Mouse (Mus musculus) liver, postnatal 0 days (tissue): ENCODE results near the gene Akap12. TPM values are rescaled to one million over a fixed set of nuclear protein-coding genes. Genes with fewer than 3 reads are reported as not detected.

ENCODE experiments used
- ATAC-seq: fragments of 200-750 bp; cut with Nextera tagmentation; 2 replicates; pipeline ENCODE4 v1.8.0; 2017; ENCODE audit warnings: mild to moderate bottlenecking, moderate library complexity
- DNase-seq: peaks from one replicate; pipeline ENCODE4 v3.0.0-alpha.2; 2016
- H3K27ac ChIP-seq: fragments of 300-500 bp; sonication (generic); 2 replicates; pipeline ENCODE4 v1.5.1; 2014; ENCODE audit warnings: antibody characterized with exemption, moderate library complexity, mild to moderate bottlenecking, low read depth
- H3K27me3 ChIP-seq: fragments of 300-500 bp; sonication (generic); 2 replicates; pipeline ENCODE4 v1.6.1; 2014; ENCODE audit warnings: low read length, control low read depth, mixed read lengths; ENCODE audit not compliant: insufficient read depth
- H3K36me3 ChIP-seq: fragments of 300-500 bp; sonication (generic); replicated peaks from 2 replicates; pipeline ENCODE4 v1.6.1; 2014; ENCODE audit warnings: mild to moderate bottlenecking, control low read depth, low read length, moderate library complexity, mixed read lengths; ENCODE audit not compliant: insufficient read depth
- H3K4me1 ChIP-seq: fragments of 300-500 bp; sonication (generic); 2 replicates; pipeline ENCODE4 v1.6.1; 2014; ENCODE audit warnings: antibody characterized with exemption, mild to moderate bottlenecking, control low read depth; ENCODE audit not compliant: insufficient read depth
- H3K4me2 ChIP-seq: fragments of 300-500 bp; sonication (generic); 2 replicates; pipeline ENCODE4 v1.6.1; 2014; ENCODE audit warnings: low read depth, mild to moderate bottlenecking, low read length, moderate library complexity, mixed read lengths
- H3K4me3 ChIP-seq: fragments of 300-500 bp; sonication (generic); 2 replicates; pipeline ENCODE4 v1.5.1; 2014; ENCODE audit warnings: low read depth, low read length
- H3K9ac ChIP-seq: fragments of 300-500 bp; sonication (generic); replicated peaks from 2 replicates; pipeline ENCODE4 v1.6.1; 2014; ENCODE audit warnings: mild to moderate bottlenecking, moderate library complexity
- H3K9me3 ChIP-seq: fragments of 300-500 bp; sonication (generic); 2 replicates; pipeline ENCODE4 v1.6.1; 2016; ENCODE audit warnings: mild to moderate bottlenecking, control low read depth, low read length, mixed read lengths
- CTCF ChIP-seq: sonication (generic); IDR thresholded peaks from 2 replicates; pipeline ENCODE4 v1.5.1; 2016; ENCODE audit warnings: antibody characterized with exemption, low read depth
- EP300 ChIP-seq: IDR thresholded peaks from 2 replicates; pipeline ENCODE4 v1.6.1; 2016; ENCODE audit warnings: antibody characterized with exemption, low read depth, mild to moderate bottlenecking
- WGBS: fragments of 180-500 bp; shearing (Covaris S2); extraction: QIAGEN DNeasy Blood & Tissue Kit; methylation state at CpG from one replicate; pipeline ENCODE4 v1.1.7; 2014; ENCODE audit not compliant: insufficient replicate concordance; 5-methylcytosine and 5-hydroxymethylcytosine counted together
- polyA plus RNA-seq: library from polyadenylated mRNA; unstranded; fragments of >200 nt; fragmentation: Nextera tagmentation; extraction: Ambion mirVana; gene quantifications from 2 replicates; pipeline ENCODE4 v1.2.1, GENCODE M21; 2015

Gene Akap12
- polyA plus RNA-seq, 1 experiment from 2014 or later, result 3.9 TPM

GRCm38 (mm10) chr10:4289636-4290035, 23.5 kb downstream of the Akap12 start:
- ATAC-seq (no peak), DNase-seq (no peak)
- TF ChIP-seq CTCF (no peak), EP300 (no peak)
- Histone ChIP-seq H3K36me3 (no peaks in the 10 kb centered on the region), H3K4me2 (no peak overlapping the region), H3K9ac (no peak overlapping the region), H3K27me3 (no peaks in the 10 kb centered on the region), H3K4me1 (no peaks in the 10 kb centered on the region), H3K9me3 (no peaks in the 10 kb centered on the region), H3K27ac (no peak overlapping the region), H3K4me3 (no peak overlapping the region)
- WGBS, result 59% methylated on average over 3 of the region's 3 CpGs

- no peak overlapping the region for H3K4me2 ChIP-seq
- DNase-seq (no peak), ATAC-seq (no peak)
- H3K36me3 ChIP-seq, result no peaks in the 10 kb centered on the region
- no peak overlapping the region for H3K9ac ChIP-seq
- H3K4me1 ChIP-seq, result no peaks in the 10 kb centered on the region
- no peak for TF ChIP-seq EP300
- no peak for TF ChIP-seq CTCF
- no peaks in the 10 kb centered on the region for H3K27me3 ChIP-seq
- H3K9me3 ChIP-seq, result no peaks in the 10 kb centered on the region
- WGBS, result 77% methylated on average over 3 of the region's 3 CpGs
- no peak overlapping the region for H3K27ac ChIP-seq
- no peak overlapping the region for H3K4me3 ChIP-seq
Measured at GRCm38 (mm10) chr10:4290145-4290544, 24.0 kb downstream of the Akap12 start.

- 86% methylated on average over 6 of the region's 6 CpGs for WGBS
- H3K9me3 ChIP-seq, result no peaks in the 10 kb centered on the region
- H3K9ac ChIP-seq, result no peak overlapping the region
- no peak overlapping the region for H3K4me2 ChIP-seq
- TF ChIP-seq EP300, result no peak
- no peak for TF ChIP-seq CTCF
- no peaks in the 10 kb centered on the region for H3K36me3 ChIP-seq
- H3K4me1 ChIP-seq, result no peaks in the 10 kb centered on the region
- DNase-seq (no peak), ATAC-seq (no peak)
- H3K4me3 ChIP-seq, result no peak overlapping the region
- no peaks in the 10 kb centered on the region for H3K27me3 ChIP-seq
- H3K27ac ChIP-seq, result no peak overlapping the region
Measured at GRCm38 (mm10) chr10:4290561-4290960, 24.4 kb downstream of the Akap12 start.

GRCm38 (mm10) chr10:4293418-4293817, 27.2 kb downstream of the Akap12 start:
- TF ChIP-seq EP300 (no peak), CTCF (no peak)
- no peaks in the 10 kb centered on the region for H3K4me1 ChIP-seq
- no peak overlapping the region for H3K27ac ChIP-seq
- no peaks in the 10 kb centered on the region for H3K27me3 ChIP-seq
- H3K4me2 ChIP-seq, result no peak overlapping the region
- DNase-seq (no peak), ATAC-seq (no peak)
- H3K4me3 ChIP-seq, result no peak overlapping the region
- 51% methylated on average over 4 of the region's 4 CpGs for WGBS
- H3K36me3 ChIP-seq, result no peaks in the 10 kb centered on the region
- no peaks in the 10 kb centered on the region for H3K9me3 ChIP-seq
- H3K9ac ChIP-seq, result no peak overlapping the region

- 61% methylated on average over 5 of the region's 5 CpGs for WGBS
- no peak overlapping the region for H3K4me3 ChIP-seq
- no peaks in the 10 kb centered on the region for H3K9me3 ChIP-seq
- no peak overlapping the region for H3K9ac ChIP-seq
- no peak overlapping the region for H3K27ac ChIP-seq
- H3K4me1 ChIP-seq, result no peaks in the 10 kb centered on the region
- H3K36me3 ChIP-seq, result no peaks in the 10 kb centered on the region
- TF ChIP-seq EP300, result no peak
- TF ChIP-seq CTCF, result no peak
- DNase-seq (no peak), ATAC-seq (no peak)
- H3K4me2 ChIP-seq, result no peak overlapping the region
- no peaks in the 10 kb centered on the region for H3K27me3 ChIP-seq
Measured at GRCm38 (mm10) chr10:4303558-4303957, 37.4 kb downstream of the Akap12 start.

GRCm38 (mm10) chr10:4323885-4324284, 57.7 kb downstream of the Akap12 start:
- no peaks in the 10 kb centered on the region for H3K4me1 ChIP-seq
- 61% methylated on average over 8 of the region's 8 CpGs for WGBS
- no peaks in the 10 kb centered on the region for H3K27me3 ChIP-seq
- no peak for TF ChIP-seq CTCF
- TF ChIP-seq EP300, result no peak
- peaks cover 3% of the 10 kb centered on the region; the same call in 1 of the 2 replicates for H3K9me3 ChIP-seq
- H3K36me3 ChIP-seq, result no peaks in the 10 kb centered on the region
- DNase-seq (no peak), ATAC-seq (no peak)
- H3K27ac ChIP-seq, result no peak overlapping the region
- no peak overlapping the region for H3K9ac ChIP-seq
- no peak overlapping the region for H3K4me3 ChIP-seq
- H3K4me2 ChIP-seq, result no peak overlapping the region

GRCm38 (mm10) chr10:4325562-4325961, 59.4 kb downstream of the Akap12 start:
- Histone ChIP-seq H3K4me1 (no peaks in the 10 kb centered on the region), H3K4me3 (no peak overlapping the region), H3K9ac (no peak overlapping the region), H3K27me3 (no peaks in the 10 kb centered on the region), H3K4me2 (no peak overlapping the region), H3K36me3 (no peaks in the 10 kb centered on the region), H3K27ac (no peak overlapping the region), H3K9me3 (peaks cover 3% of the 10 kb centered on the region; the same call in 1 of the 2 replicates)
- ATAC-seq (no peak), DNase-seq (no peak)
- 54% methylated on average over 5 of the region's 5 CpGs for WGBS
- TF ChIP-seq EP300 (no peak), CTCF (no peak)
